ENCODE assay signal across 8 mouse cellular contexts in the genomic region with DNA sequence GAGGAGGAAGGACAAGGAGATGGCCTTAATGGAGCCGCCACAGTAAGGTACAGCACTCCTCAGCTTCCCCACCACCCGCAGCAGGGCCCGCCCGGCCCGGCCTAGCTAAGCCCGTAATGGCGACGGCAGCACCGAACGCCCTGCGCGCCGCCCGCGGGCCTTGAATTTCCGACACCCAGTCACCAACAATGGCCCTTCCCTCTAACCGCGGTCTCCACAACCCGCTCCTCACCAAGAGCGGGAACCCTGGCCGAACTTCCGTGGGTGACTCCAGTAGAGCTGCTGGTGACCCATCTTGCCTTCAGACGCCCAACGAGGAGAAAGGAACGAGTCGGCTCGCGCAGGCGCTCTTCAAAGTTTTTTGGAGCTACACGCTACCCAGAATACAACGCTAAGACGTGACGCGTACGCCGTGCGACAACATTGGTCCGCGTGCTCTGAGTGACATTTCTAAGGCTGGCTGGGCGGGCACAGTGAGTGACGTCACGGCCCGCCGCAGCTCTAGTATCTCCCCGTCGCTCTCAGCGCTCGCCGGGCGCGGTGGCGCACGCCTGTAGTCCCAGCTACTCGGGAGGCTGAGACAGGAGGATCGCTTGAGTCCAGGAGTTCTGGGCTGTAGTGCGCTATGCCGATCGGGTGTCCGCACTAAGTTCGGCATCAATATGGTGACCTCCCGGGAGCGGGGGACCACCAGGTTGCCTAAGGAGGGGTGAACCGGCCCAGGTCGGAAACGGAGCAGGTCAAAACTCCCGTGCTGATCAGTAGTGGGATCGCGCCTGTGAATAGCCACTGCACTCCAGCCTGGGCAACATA. TPM values are rescaled to one million over a fixed set of nuclear protein-coding genes. Genes with fewer than 3 reads are reported as not detected.
DNase-seq lines count a peak whose midpoint lies in the region; ATAC-seq and TF ChIP-seq lines count a peak whose summit lies in the region.
"Not testable (repeated sequence)": the region's sequence is repeated elsewhere in the genome, so short reads cannot be mapped to it uniquely, and the experiment has no call there.

TSS of gene Rps29 (minus strand) at position 422 of the 813 bp plus-strand sequence.

- H3K4me1 ChIP-seq in MEL (ENCODE audit: control insufficient read depth in 1 of 2, insufficient read depth in 2 of 2, low read length in 2 of 2), result peaks cover 0 to 16% of the 10 kb centered on the region in 2 experiments; a peak in 3 of 4 replicates
- not testable (repeated sequence) for H3K4me1 ChIP-seq in cerebellum, adult 2 months (ENCODE audit: control insufficient read depth, insufficient read depth, low read length); forebrain, postnatal 0 days (ENCODE audit: insufficient read depth)
- H3K4me1 ChIP-seq in lung, embryonic 15.5 days, result peaks cover 12% of the 10 kb centered on the region; the same call in 1 of the 2 replicates

- TF ChIP-seq CTCF in MEL (IDR thresholded peaks at IDR 0.05 in 2 of 3, conservative IDR thresholded peaks at IDR 0.05 in 1 of 3; ENCODE audit: control insufficient read depth in 1 of 3, insufficient read depth in 1 of 3, low read depth in 2 of 3, low read length in 3 of 3, poor library complexity in 1 of 3, severe bottlenecking in 1 of 3), result 0 out of 6 replicates have a peak, but pooled peaks of 1 of the 3 experiments have one; percentile 4
- not testable (repeated sequence) for TF ChIP-seq CTCF in cerebellum, adult 2 months (IDR thresholded peaks at IDR 0.05; ENCODE audit: borderline replicate concordance, insufficient read depth, low read depth, low read length); forebrain, postnatal 0 days (IDR thresholded peaks at IDR 0.05; ENCODE audit: low read depth)

- peak within 1 kb of the TSS; percentile 93 for H3K27ac ChIP-seq in MEL (ENCODE audit: control insufficient read depth, low read depth, low read length)
- H3K27ac ChIP-seq in cerebellum, adult 2 months (ENCODE audit: insufficient read depth, low read length), result peak within 1 kb of the TSS; percentile 74
- peak within 1 kb of the TSS; percentile 96 for H3K27ac ChIP-seq in forebrain, postnatal 0 days (ENCODE audit: low read depth, low read length)
- peak within 1 kb of the TSS; percentile 91 for H3K27ac ChIP-seq in lung, embryonic 15.5 days

- DNase-seq in MEL (ENCODE audit: low read depth, low spot score), result peak; percentile 99
- DNase-seq in cerebellum, adult 2 months, result peak; percentile 98 to 99
- DNase-seq in forebrain, postnatal 0 days, result peak; percentile 100
- DNase-seq in heart, postnatal 4 days, result peak; percentile 96
- DNase-seq in layer of hippocampus, adult 8-10 months (ENCODE audit: low spot score in 2 of 2), result peak; percentile 98 to 99
- DNase-seq in ovary, adult 18-20 months (ENCODE audit: low spot score), result peak; percentile 96
- DNase-seq in thymus, postnatal 0 days (ENCODE audit: low spot score), result peak; percentile 100

- peak; percentile 99 for ATAC-seq in forebrain, postnatal 0 days
- peak; percentile 99 for ATAC-seq in lung, embryonic 15.5 days (ENCODE audit: borderline replicate concordance, extremely low read depth, low FRiP score, low TSS enrichment)

- peak within 1 kb of the TSS; percentile 87 to 100 for H3K4me3 ChIP-seq in MEL (ENCODE audit: control insufficient read depth in 1 of 2, insufficient read depth in 1 of 2, low read depth in 2 of 2, low read length in 2 of 2)
- H3K4me3 ChIP-seq in cerebellum, adult 2 months (replicated peaks; ENCODE audit: insufficient read depth, low read depth, low read length), result peak within 1 kb of the TSS; percentile 79
- peak within 1 kb of the TSS; percentile 65 for H3K4me3 ChIP-seq in forebrain, postnatal 0 days (ENCODE audit: low read depth, low read length)
- peak within 1 kb of the TSS; percentile 78 for H3K4me3 ChIP-seq in lung, embryonic 15.5 days

- H3K79me2 ChIP-seq in MEL (ENCODE audit: control insufficient read depth, insufficient read depth, low read length, poor library complexity), result peaks cover 11% of the 10 kb centered on the region

- peak within 1 kb of the TSS; percentile 99 for H3K9ac ChIP-seq in MEL (ENCODE audit: control insufficient read depth, low read depth, low read length, poor library complexity, severe bottlenecking)
- H3K9ac ChIP-seq in forebrain, postnatal 0 days, result peak within 1 kb of the TSS; percentile 86
- H3K9ac ChIP-seq in lung, embryonic 15.5 days, result peak within 1 kb of the TSS; percentile 84

- H3K4me2 ChIP-seq in forebrain, postnatal 0 days (ENCODE audit: low read depth), result peak within 1 kb of the TSS; percentile 55
- H3K4me2 ChIP-seq in lung, embryonic 15.5 days, result peak within 1 kb of the TSS; percentile 63

- TF ChIP-seq RAD21 in MEL (IDR thresholded peaks at IDR 0.05; ENCODE audit: low read depth, low read length), result not testable (repeated sequence)

- not testable (repeated sequence) for TF ChIP-seq EP300 in MEL (IDR thresholded peaks at IDR 0.05; ENCODE audit: low read depth in 1 of 2, low read length in 2 of 2)

- TF ChIP-seq POLR2A in MEL (IDR thresholded peaks at IDR 0.05; ENCODE audit: control insufficient read depth in 1 of 2, insufficient read depth in 1 of 2, low read depth in 1 of 2, low read length in 2 of 2, poor library complexity in 1 of 2), result peak; percentile 73 to 96
- TF ChIP-seq POLR2A in cerebellum, adult 2 months (IDR thresholded peaks at IDR 0.05; ENCODE audit: borderline replicate concordance, insufficient read depth, low read length), result peak; percentile 82; the same call in 1 of the 2 replicates

- not testable (repeated sequence) for H3K27me3 ChIP-seq in MEL (ENCODE audit: control insufficient read depth in 1 of 2, insufficient read depth in 2 of 2, low read length in 2 of 2); cerebellum, adult 2 months (ENCODE audit: control insufficient read depth, insufficient read depth, low read length); forebrain, postnatal 0 days (ENCODE audit: insufficient read depth, low read length); lung, embryonic 15.5 days

- H3K9me3 ChIP-seq in MEL (replicated peaks; ENCODE audit: insufficient read depth, low read length); forebrain, postnatal 0 days (ENCODE audit: low read length); lung, embryonic 15.5 days: not testable (repeated sequence)

- under 1% methylated on average over 59 of the region's 68 CpGs for WGBS in cerebellum, adult 2 months
- WGBS in forebrain, postnatal 0 days, result under 1% methylated on average over 57 of the region's 68 CpGs
- WGBS in lung, embryonic 15.5 days, result under 1% methylated on average over 63 of the region's 68 CpGs

- peaks cover 8 to 22% of the 10 kb centered on the region in 2 experiments for H3K36me3 ChIP-seq in MEL (ENCODE audit: control insufficient read depth in 1 of 2, insufficient read depth in 2 of 2, low read length in 2 of 2)
- H3K36me3 ChIP-seq in forebrain, postnatal 0 days (ENCODE audit: insufficient read depth), result peaks cover 14% of the 10 kb centered on the region; the same call in 1 of the 2 replicates
- H3K36me3 ChIP-seq in lung, embryonic 15.5 days, result peaks cover 19% of the 10 kb centered on the region

TF ChIP-seq in MEL, 35 proteins besides CTCF, POLR2A, EP300 and RAD21:
- peak; percentile 49; the same call in 1 of the 2 replicates for TF ChIP-seq USF1 (IDR thresholded peaks at IDR 0.05; ENCODE audit: low read depth, low read length)
- TF ChIP-seq POLR2AphosphoS5 (IDR thresholded peaks at IDR 0.05; ENCODE audit: borderline replicate concordance, low read depth, low read length), result peak; percentile 78; the same call in 1 of the 2 replicates
- TF ChIP-seq ETS1 (IDR thresholded peaks at IDR 0.05; ENCODE audit: low read depth, low read length), result peak; percentile 50; the same call in 1 of the 2 replicates
- peak; percentile 97 for TF ChIP-seq TBP (IDR thresholded peaks at IDR 0.05; ENCODE audit: low read depth, low read length)
- peak; percentile 74 for TF ChIP-seq NRF1 (IDR thresholded peaks at IDR 0.05; ENCODE audit: insufficient read depth, low read depth, low read length, poor library complexity, severe bottlenecking)
- TF ChIP-seq MAFK (IDR thresholded peaks at IDR 0.05; ENCODE audit: borderline replicate concordance, low read depth, low read length), result peak; percentile 80
- peak; percentile 76 for TF ChIP-seq KAT2A (conservative IDR thresholded peaks at IDR 0.05; ENCODE audit: low read depth, low read length)
- peak; percentile 92 for TF ChIP-seq MYC (IDR thresholded peaks at IDR 0.05; ENCODE audit: low read depth, low read length)
- peak; percentile 95 for TF ChIP-seq NELFE (IDR thresholded peaks at IDR 0.05; ENCODE audit: low read depth, low read length)
- peak; percentile 57; the same call in 1 of the 2 replicates for TF ChIP-seq ZMIZ1 (IDR thresholded peaks at IDR 0.05; ENCODE audit: low read depth, low read length)
- TF ChIP-seq SIN3A (IDR thresholded peaks at IDR 0.05; ENCODE audit: low read length), result peak; percentile 52
- peak; percentile 90 for TF ChIP-seq MXI1 (IDR thresholded peaks at IDR 0.05; ENCODE audit: low read depth, low read length)
- TF ChIP-seq HCFC1 (IDR thresholded peaks at IDR 0.05; ENCODE audit: low read depth, low read length), result peak; percentile 90
- TF ChIP-seq TCF12 (IDR thresholded peaks at IDR 0.05; ENCODE audit: low read depth, low read length), result peak; percentile 64
- peak; percentile 92 for TF ChIP-seq MAX (IDR thresholded peaks at IDR 0.05; ENCODE audit: low read length)
- peak; percentile 78; the same call in 1 of the 2 replicates for TF ChIP-seq POLR2AphosphoS2 (IDR thresholded peaks at IDR 0.05; ENCODE audit: low read length)
- TF ChIP-seq ELF1 (IDR thresholded peaks at IDR 0.05; ENCODE audit: low read depth, low read length), result peak; percentile 46; the same call in 1 of the 2 replicates

RNA-seq across cellular contexts. Expression of gene Rps29, which starts in this region (rescaled TPM):
- total RNA-seq in MEL (2012; rRNA removed), result 4,641 and 5,133 TPM in 2 replicates
- polyA plus RNA-seq in MEL (2012; ENCODE audit: insufficient read depth in 1 of 2, insufficient read length in 2 of 2, low read depth in 1 of 2, low replicate concordance in 2 of 2, missing spikeins in 1 of 2), result 1,000 to 10,000 TPM in 1 of 2 experiments, 100 to 1,000 TPM in 1; 450 to 1,410 TPM
- 1,000 and 1,063 TPM in 2 replicates for polyA plus RNA-seq in cerebellum, adult 2 months (2012; rRNA removed)
- 333 and 593 TPM in 2 replicates for total RNA-seq in forebrain, postnatal 0 days (2014; rRNA removed)
- polyA plus RNA-seq in forebrain, postnatal 0 days (2015; fragmentation: Nextera tagmentation; extraction: Ambion mirVana), result 1,372 and 1,968 TPM in 2 replicates
- 1,000 to 10,000 TPM; 1,738 to 1,783 TPM for total RNA-seq in heart, postnatal 4 days (2021)
- 1,000 to 10,000 TPM; 1,074 to 1,561 (median 1,323) TPM for total RNA-seq in layer of hippocampus, adult 8-10 months (2022)
- polyA plus RNA-seq in lung, embryonic 15.5 days (2015; fragmentation: Nextera tagmentation; extraction: Ambion mirVana), result 1,555 and 1,613 TPM in 2 replicates
- polyA plus RNA-seq in thymus, postnatal 0 days (2015; fragmentation: Nextera tagmentation; extraction: Ambion mirVana), result 3,209 and 3,306 TPM in 2 replicates

Comparison
In these comparisons a context has a peak if more than half of its experiments do, and no peak if none do; other contexts are left out.
1. Peak in every context shown above with its lines: DNase-seq, ATAC-seq, H3K4me3 ChIP-seq and H3K27ac ChIP-seq.